Mouse (Mus musculus) stomach, embryonic 15.5 days (tissue): ENCODE measurements at regions not wholly inside any gene's neighbourhood (a gene's known extent, or its start where the extent isn't known, plus 50 kb on each side); places are given as distances from the start of the nearest gene placed in this dataset.

ENCODE experiments used
- ATAC-seq: fragments of 200-750 bp; cut with Nextera tagmentation; 2 replicates; pipeline ENCODE4 v1.8.0; 2017; ENCODE audit warnings: low read depth, moderate number of reproducible peaks, moderate TSS enrichment; ENCODE audit not compliant: insufficient read depth, low FRiP score
- H3K27ac ChIP-seq: fragments of 300-500 bp; sonication (generic); 2 replicates; pipeline ENCODE4 v1.5.1; 2015; ENCODE audit warnings: mild to moderate bottlenecking, inconsistent platforms
- H3K27me3 ChIP-seq: fragments of 300-500 bp; sonication (generic); replicated peaks from 2 replicates; pipeline ENCODE4 v1.6.1; 2015; ENCODE audit warnings: inconsistent platforms
- H3K36me3 ChIP-seq: fragments of 300-500 bp; sonication (generic); 2 replicates; pipeline ENCODE4 v1.6.1; 2015; ENCODE audit warnings: inconsistent platforms
- H3K4me1 ChIP-seq: fragments of 300-500 bp; sonication (generic); 2 replicates; pipeline ENCODE4 v1.6.1; 2015; ENCODE audit warnings: inconsistent platforms
- H3K4me2 ChIP-seq: fragments of 300-500 bp; sonication (generic); 2 replicates; pipeline ENCODE4 v1.6.1; 2015; ENCODE audit warnings: mild to moderate bottlenecking, inconsistent platforms
- H3K4me3 ChIP-seq: fragments of 300-500 bp; sonication (generic); replicated peaks from 2 replicates; pipeline ENCODE4 v1.5.1; 2015; ENCODE audit warnings: inconsistent platforms
- H3K9ac ChIP-seq: fragments of 300-500 bp; sonication (generic); 2 replicates; pipeline ENCODE4 v1.6.1; 2015; ENCODE audit warnings: inconsistent platforms
- H3K9me3 ChIP-seq: fragments of 300-500 bp; sonication (generic); 2 replicates; pipeline ENCODE4 v1.6.1; 2016; ENCODE audit warnings: inconsistent platforms
- WGBS: fragments of 180-500 bp; shearing (Covaris S2); methylation state at CpG from one replicate; pipeline ENCODE4 v1.1.7; 2015; 5-methylcytosine and 5-hydroxymethylcytosine counted together

GRCm38 (mm10) chr9:116361092-116361491, 185.9 kb upstream of the Tgfbr2 start:
- 75% methylated on average over 3 of the region's 3 CpGs for WGBS
- H3K27me3 ChIP-seq, result no peaks in the 10 kb centered on the region
- no peak for ATAC-seq
- no peak overlapping the region for H3K27ac ChIP-seq
- H3K36me3 ChIP-seq, result no peaks in the 10 kb centered on the region
- H3K9ac ChIP-seq, result no peak overlapping the region
- H3K4me1 ChIP-seq, result no peaks in the 10 kb centered on the region
- H3K9me3 ChIP-seq, result no peaks in the 10 kb centered on the region
- no peak overlapping the region for H3K4me2 ChIP-seq
- H3K4me3 ChIP-seq, result no peak overlapping the region

GRCm38 (mm10) chr9:116354056-116354732, 179.0 kb upstream of the Tgfbr2 start:
- Histone ChIP-seq H3K9ac (no peak overlapping the region), H3K9me3 (no peaks in the 10 kb centered on the region), H3K4me1 (peaks cover 5% of the 10 kb centered on the region; the same call in 1 of the 2 replicates), H3K4me3 (no peak overlapping the region), H3K4me2 (no peak overlapping the region), H3K27ac (no peak overlapping the region), H3K36me3 (no peaks in the 10 kb centered on the region), H3K27me3 (no peaks in the 10 kb centered on the region)
- no peak for ATAC-seq
- WGBS, result 60% methylated on average over 7 of the region's 7 CpGs

- H3K4me1 ChIP-seq, result peaks cover 5% of the 10 kb centered on the region; the same call in 1 of the 2 replicates
- no peaks in the 10 kb centered on the region for H3K36me3 ChIP-seq
- 70% methylated on average over 4 of the region's 4 CpGs for WGBS
- no peak overlapping the region for H3K4me2 ChIP-seq
- no peak for ATAC-seq
- no peaks in the 10 kb centered on the region for H3K9me3 ChIP-seq
- H3K9ac ChIP-seq, result no peak overlapping the region
- H3K4me3 ChIP-seq, result no peak overlapping the region
- H3K27ac ChIP-seq, result no peak overlapping the region
- no peaks in the 10 kb centered on the region for H3K27me3 ChIP-seq
Measured at GRCm38 (mm10) chr9:116352801-116353494, 177.8 kb upstream of the Tgfbr2 start.

- Histone ChIP-seq H3K27ac (peak overlapping the region; percentile 3; the same call in 1 of the 2 replicates), H3K36me3 (no peaks in the 10 kb centered on the region), H3K9me3 (no peaks in the 10 kb centered on the region), H3K4me2 (no peak overlapping the region), H3K27me3 (no peaks in the 10 kb centered on the region), H3K9ac (no peak overlapping the region), H3K4me1 (peaks cover 5% of the 10 kb centered on the region; the same call in 1 of the 2 replicates), H3K4me3 (no peak overlapping the region)
- ATAC-seq, result no peak
- WGBS, result 45% methylated on average over 10 of the region's 10 CpGs
Measured at GRCm38 (mm10) chr9:116350804-116351547, 175.8 kb upstream of the Tgfbr2 start.

- no peak overlapping the region for H3K4me2 ChIP-seq
- WGBS, result 81% methylated on average over 8 of the region's 8 CpGs
- H3K27ac ChIP-seq, result no peak overlapping the region
- no peak overlapping the region for H3K9ac ChIP-seq
- H3K27me3 ChIP-seq, result no peaks in the 10 kb centered on the region
- H3K36me3 ChIP-seq, result no peaks in the 10 kb centered on the region
- ATAC-seq, result no peak
- no peaks in the 10 kb centered on the region for H3K9me3 ChIP-seq
- H3K4me1 ChIP-seq, result peaks cover 5% of the 10 kb centered on the region; the same call in 1 of the 2 replicates
- no peak overlapping the region for H3K4me3 ChIP-seq
Measured at GRCm38 (mm10) chr9:116347021-116347420, 171.9 kb upstream of the Tgfbr2 start.

GRCm38 (mm10) chr9:116346495-116346894, 171.3 kb upstream of the Tgfbr2 start:
- WGBS, result 86% methylated on average over 7 of the region's 7 CpGs
- H3K9me3 ChIP-seq, result no peaks in the 10 kb centered on the region
- H3K4me2 ChIP-seq, result no peak overlapping the region
- H3K36me3 ChIP-seq, result no peaks in the 10 kb centered on the region
- no peak overlapping the region for H3K4me3 ChIP-seq
- peaks cover 5% of the 10 kb centered on the region; the same call in 1 of the 2 replicates for H3K4me1 ChIP-seq
- ATAC-seq, result no peak
- H3K9ac ChIP-seq, result no peak overlapping the region
- H3K27me3 ChIP-seq, result no peaks in the 10 kb centered on the region
- H3K27ac ChIP-seq, result no peak overlapping the region

- 70% methylated on average over 3 of the region's 3 CpGs for WGBS
- H3K4me2 ChIP-seq, result no peak overlapping the region
- H3K4me3 ChIP-seq, result no peak overlapping the region
- H3K4me1 ChIP-seq, result no peaks in the 10 kb centered on the region
- H3K9ac ChIP-seq, result no peak overlapping the region
- no peaks in the 10 kb centered on the region for H3K36me3 ChIP-seq
- no peak for ATAC-seq
- no peaks in the 10 kb centered on the region for H3K27me3 ChIP-seq
- no peaks in the 10 kb centered on the region for H3K9me3 ChIP-seq
- no peak overlapping the region for H3K27ac ChIP-seq
Measured at GRCm38 (mm10) chr9:116343086-116343481, 167.9 kb upstream of the Tgfbr2 start.

GRCm38 (mm10) chr9:116342446-116343085, 167.4 kb upstream of the Tgfbr2 start:
- H3K36me3 ChIP-seq, result no peaks in the 10 kb centered on the region
- no peaks in the 10 kb centered on the region for H3K27me3 ChIP-seq
- no peak overlapping the region for H3K4me2 ChIP-seq
- no peak overlapping the region for H3K27ac ChIP-seq
- H3K4me3 ChIP-seq, result no peak overlapping the region
- H3K9me3 ChIP-seq, result no peaks in the 10 kb centered on the region
- H3K9ac ChIP-seq, result no peak overlapping the region
- no peaks in the 10 kb centered on the region for H3K4me1 ChIP-seq
- WGBS, result 53% methylated on average over 8 of the region's 8 CpGs
- 0 out of 2 replicates have a peak, but pooled peaks have one; percentile 22 for ATAC-seq

- ATAC-seq, result no peak
- Histone ChIP-seq H3K27ac (peak overlapping the region; percentile 40; the same call in 1 of the 2 replicates), H3K4me3 (no peak overlapping the region), H3K9me3 (no peaks in the 10 kb centered on the region), H3K27me3 (no peaks in the 10 kb centered on the region), H3K36me3 (no peaks in the 10 kb centered on the region), H3K4me2 (no peak overlapping the region), H3K9ac (no peak overlapping the region), H3K4me1 (no peaks in the 10 kb centered on the region)
- WGBS, result 74% methylated on average over 4 of the region's 4 CpGs
Measured at GRCm38 (mm10) chr9:116342009-116342408, 166.8 kb upstream of the Tgfbr2 start.

GRCm38 (mm10) chr9:116340952-116341351, 165.8 kb upstream of the Tgfbr2 start:
- no peak for ATAC-seq
- H3K4me1 ChIP-seq, result no peaks in the 10 kb centered on the region
- no peaks in the 10 kb centered on the region for H3K27me3 ChIP-seq
- H3K9ac ChIP-seq, result no peak overlapping the region
- no peak overlapping the region for H3K27ac ChIP-seq
- no peaks in the 10 kb centered on the region for H3K36me3 ChIP-seq
- no peak overlapping the region for H3K4me2 ChIP-seq
- no peak overlapping the region for H3K4me3 ChIP-seq
- H3K9me3 ChIP-seq, result no peaks in the 10 kb centered on the region

- no peak overlapping the region for H3K9ac ChIP-seq
- no peak for ATAC-seq
- no peaks in the 10 kb centered on the region for H3K36me3 ChIP-seq
- no peaks in the 10 kb centered on the region for H3K9me3 ChIP-seq
- 88% methylated on average over 5 of the region's 5 CpGs for WGBS
- H3K4me3 ChIP-seq, result no peak overlapping the region
- H3K27me3 ChIP-seq, result no peaks in the 10 kb centered on the region
- no peak overlapping the region for H3K4me2 ChIP-seq
- H3K4me1 ChIP-seq, result 0 out of 2 replicates have a peak, but pooled peaks cover 3% of the 10 kb centered on the region
- H3K27ac ChIP-seq, result no peak overlapping the region
Measured at GRCm38 (mm10) chr9:116338729-116339100, 163.6 kb upstream of the Tgfbr2 start.
